Mouse (Mus musculus) MEL (cell line): Measurements from ENCODE around the gene Gm2174. TPM values are rescaled to one million over a fixed set of nuclear protein-coding genes. Genes with fewer than 3 reads are reported as not detected.

Source experiments
- DNase-seq: peaks from one replicate; pipeline ENCODE4 v3.0.0; 2011; ENCODE audit warnings: low read depth, low spot score
- H3K27ac ChIP-seq: 2 replicates; pipeline ENCODE4 v1.5.1; 2012; ENCODE audit warnings: low read depth, mild to moderate bottlenecking, control low read depth, low read length, moderate library complexity; ENCODE audit not compliant: control insufficient read depth
- H3K27me3 ChIP-seq, 2 experiments: fragments of 150-350 bp in 1 of 2; sonication (generic) in 1 of 2; 2 replicates each; pipeline ENCODE4 v1.6.1; 2012; ENCODE audit warnings: low read length in 2 of 2, mild to moderate bottlenecking in 2 of 2, improper control_type of control experiment in 1 of 2, moderate library complexity in 1 of 2; ENCODE audit not compliant: insufficient read depth in 2 of 2, control insufficient read depth in 1 of 2
- H3K36me3 ChIP-seq, 2 experiments: 2 replicates each; pipeline ENCODE4 v1.6.1; 2012 to 2014; ENCODE audit warnings: low read length in 2 of 2, improper control_type of control experiment in 1 of 2, inconsistent platforms in 1 of 2, mild to moderate bottlenecking in 1 of 2; ENCODE audit not compliant: insufficient read depth in 2 of 2, control insufficient read depth in 1 of 2
- H3K4me1 ChIP-seq, 2 experiments: fragments of 150-350 bp in 1 of 2; sonication (generic) in 1 of 2; 2 replicates each; pipeline ENCODE4 v1.6.1; 2012; ENCODE audit warnings: low read length in 2 of 2, improper control_type of control experiment in 1 of 2, mild to moderate bottlenecking in 1 of 2; ENCODE audit not compliant: insufficient read depth in 2 of 2, control insufficient read depth in 1 of 2
- H3K4me3 ChIP-seq, 2 experiments: fragments of 150-350 bp in 1 of 2; sonication (generic) in 1 of 2; 2 replicates each; pipeline ENCODE4 v1.5.1; 2012; ENCODE audit warnings: low read depth in 2 of 2, low read length in 2 of 2, mild to moderate bottlenecking in 2 of 2, moderate library complexity in 2 of 2, control low read depth in 1 of 2, improper control_type of control experiment in 1 of 2; ENCODE audit not compliant: control insufficient read depth in 1 of 2, insufficient read depth in 1 of 2
- H3K79me2 ChIP-seq: 2 replicates; pipeline ENCODE4 v1.6.1; 2012; ENCODE audit warnings: mild to moderate bottlenecking, low read length, moderate library complexity; ENCODE audit not compliant: control insufficient read depth, poor library complexity, insufficient read depth
- H3K9ac ChIP-seq: 2 replicates; pipeline ENCODE4 v1.6.1; 2012; ENCODE audit warnings: low read depth, mild to moderate bottlenecking, control low read depth, low read length, moderate library complexity; ENCODE audit not compliant: control insufficient read depth, poor library complexity, severe bottlenecking
- H3K9me3 ChIP-seq: fragments of 150-350 bp; sonication (generic); replicated peaks from 2 replicates; pipeline ENCODE4 v1.6.1; 2012; ENCODE audit warnings: mild to moderate bottlenecking, low read length, improper control_type of control experiment, moderate library complexity; ENCODE audit not compliant: insufficient read depth
- BHLHE40 ChIP-seq: IDR thresholded peaks from 2 replicates; pipeline ENCODE4 v1.6.1; 2012; ENCODE audit warnings: low read depth, mild to moderate bottlenecking, inconsistent platforms, low read length, improper control_type of control experiment, borderline replicate concordance
- CHD1 ChIP-seq: IDR thresholded peaks from 2 replicates; pipeline ENCODE4 v1.6.1; 2012; ENCODE audit warnings: low read depth, mild to moderate bottlenecking, inconsistent platforms, low read length, improper control_type of control experiment
- CHD2 ChIP-seq: IDR thresholded peaks from 2 replicates; pipeline ENCODE4 v1.6.1; 2011; ENCODE audit warnings: low read length, improper control_type of control experiment
- CTCF ChIP-seq, 3 experiments: IDR thresholded peaks in 2 of 3; conservative IDR thresholded peaks in 1 of 3; 2 replicates each; pipeline ENCODE4 v1.5.1; 2011 to 2012; ENCODE audit warnings: low read length in 3 of 3, low read depth in 2 of 3, mild to moderate bottlenecking in 2 of 3, improper control_type of control experiment in 1 of 3, inconsistent platforms in 1 of 3, mixed read lengths in 1 of 3, moderate library complexity in 1 of 3; ENCODE audit not compliant: control insufficient read depth in 1 of 3, insufficient read depth in 1 of 3, poor library complexity in 1 of 3, severe bottlenecking in 1 of 3
- E2F4 ChIP-seq: IDR thresholded peaks from 2 replicates; pipeline ENCODE4 v1.6.1; 2011; ENCODE audit warnings: low read depth, low read length, improper control_type of control experiment, borderline replicate concordance
- ELF1 ChIP-seq: IDR thresholded peaks from 2 replicates; pipeline ENCODE4 v1.6.1; 2014; ENCODE audit warnings: low read depth, mild to moderate bottlenecking, inconsistent platforms, low read length, improper control_type of control experiment, moderate library complexity
- ETS1 ChIP-seq: IDR thresholded peaks from 2 replicates; pipeline ENCODE4 v1.6.1; 2012; ENCODE audit warnings: low read depth, mild to moderate bottlenecking, inconsistent platforms, low read length, improper control_type of control experiment, moderate library complexity
- GABPA ChIP-seq: IDR thresholded peaks from 2 replicates; pipeline ENCODE4 v1.6.1; 2012; ENCODE audit warnings: low read depth, mild to moderate bottlenecking, inconsistent platforms, low read length, improper control_type of control experiment, moderate library complexity
- GATA1 ChIP-seq: IDR thresholded peaks from 2 replicates; pipeline ENCODE4 v1.6.1; 2011; ENCODE audit warnings: low read depth, low read length, improper control_type of control experiment
- HCFC1 ChIP-seq: IDR thresholded peaks from 2 replicates; pipeline ENCODE4 v1.6.1; 2012; ENCODE audit warnings: low read depth, mild to moderate bottlenecking, inconsistent platforms, low read length, improper control_type of control experiment, moderate library complexity
- JUND ChIP-seq: IDR thresholded peaks from 2 replicates; pipeline ENCODE4 v1.6.1; 2011; ENCODE audit warnings: low read depth, mild to moderate bottlenecking, improper control_type of control experiment, low read length
- MAFK ChIP-seq: IDR thresholded peaks from 2 replicates; pipeline ENCODE4 v1.6.1; 2011; ENCODE audit warnings: low read depth, mild to moderate bottlenecking, low read length, improper control_type of control experiment, borderline replicate concordance
- MAX ChIP-seq: IDR thresholded peaks from 2 replicates; pipeline ENCODE4 v1.6.1; 2011; ENCODE audit warnings: low read length, improper control_type of control experiment
- MAZ ChIP-seq: IDR thresholded peaks from 2 replicates; pipeline ENCODE4 v1.6.1; 2012; ENCODE audit warnings: low read depth, mild to moderate bottlenecking, inconsistent platforms, low read length, improper control_type of control experiment
- MEF2A ChIP-seq: IDR thresholded peaks from 2 replicates; pipeline ENCODE4 v1.6.1; 2014; ENCODE audit warnings: low read depth, mild to moderate bottlenecking, inconsistent platforms, low read length, improper control_type of control experiment; ENCODE audit not compliant: poor library complexity, insufficient replicate concordance, severe bottlenecking; ENCODE audit errors: extremely low read depth
- MXI1 ChIP-seq: IDR thresholded peaks from 2 replicates; pipeline ENCODE4 v1.6.1; 2011; ENCODE audit warnings: mild to moderate bottlenecking, low read depth, low read length, improper control_type of control experiment
- MYC ChIP-seq: IDR thresholded peaks from 2 replicates; pipeline ENCODE4 v1.6.1; 2011; ENCODE audit warnings: low read depth, mild to moderate bottlenecking, low read length, improper control_type of control experiment, moderate library complexity
- NELFE ChIP-seq: IDR thresholded peaks from 2 replicates; pipeline ENCODE4 v1.6.1; 2011; ENCODE audit warnings: low read depth, low read length, improper control_type of control experiment
- NRF1 ChIP-seq: IDR thresholded peaks from 2 replicates; pipeline ENCODE4 v1.6.1; 2014; ENCODE audit warnings: low read depth, mild to moderate bottlenecking, inconsistent platforms, low read length, improper control_type of control experiment, moderate library complexity; ENCODE audit not compliant: poor library complexity, insufficient read depth, severe bottlenecking
- POLR2A ChIP-seq, 2 experiments: IDR thresholded peaks; 2 replicates each; pipeline ENCODE4 v1.6.1; 2011 to 2012; ENCODE audit warnings: low read length in 2 of 2, mild to moderate bottlenecking in 2 of 2, control low read depth in 1 of 2, improper control_type of control experiment in 1 of 2, low read depth in 1 of 2, moderate library complexity in 1 of 2; ENCODE audit not compliant: control insufficient read depth in 1 of 2, insufficient read depth in 1 of 2, poor library complexity in 1 of 2
- POLR2AphosphoS2 ChIP-seq: IDR thresholded peaks from 2 replicates; pipeline ENCODE4 v1.6.1; 2011; ENCODE audit warnings: low read length, improper control_type of control experiment
- POLR2AphosphoS5 ChIP-seq: IDR thresholded peaks from 2 replicates; pipeline ENCODE4 v1.6.1; 2012; ENCODE audit warnings: low read depth, borderline replicate concordance, mild to moderate bottlenecking, inconsistent platforms, low read length, moderate library complexity, mixed read lengths
- RAD21 ChIP-seq: IDR thresholded peaks from 2 replicates; pipeline ENCODE4 v1.6.1; 2011; ENCODE audit warnings: mild to moderate bottlenecking, low read depth, low read length, improper control_type of control experiment
- RCOR1 ChIP-seq: IDR thresholded peaks from 2 replicates; pipeline ENCODE4 v1.6.1; 2012; ENCODE audit warnings: low read depth, mild to moderate bottlenecking, inconsistent platforms, low read length, improper control_type of control experiment
- SIN3A ChIP-seq: IDR thresholded peaks from 2 replicates; pipeline ENCODE4 v1.6.1; 2012; ENCODE audit warnings: low read length, improper control_type of control experiment, inconsistent platforms
- SMC3 ChIP-seq: IDR thresholded peaks from 2 replicates; pipeline ENCODE4 v1.6.1; 2011; ENCODE audit warnings: low read depth, low read length, improper control_type of control experiment
- TAL1 ChIP-seq: IDR thresholded peaks from 2 replicates; pipeline ENCODE4 v1.6.1; 2012; ENCODE audit warnings: mild to moderate bottlenecking, inconsistent platforms, low read length, moderate library complexity, mixed read lengths
- TCF12 ChIP-seq: IDR thresholded peaks from 2 replicates; pipeline ENCODE4 v1.6.1; 2014; ENCODE audit warnings: low read depth, mild to moderate bottlenecking, inconsistent platforms, low read length, improper control_type of control experiment, moderate library complexity
- UBTF ChIP-seq: IDR thresholded peaks from 2 replicates; pipeline ENCODE4 v1.6.1; 2012; ENCODE audit warnings: low read depth, mild to moderate bottlenecking, inconsistent platforms, low read length, improper control_type of control experiment, moderate library complexity, borderline replicate concordance; ENCODE audit not compliant: insufficient read depth
- USF1 ChIP-seq: IDR thresholded peaks from 2 replicates; pipeline ENCODE4 v1.6.1; 2014; ENCODE audit warnings: low read depth, mild to moderate bottlenecking, inconsistent platforms, low read length, improper control_type of control experiment, moderate library complexity
- USF2 ChIP-seq, 2 experiments: IDR thresholded peaks; 2 replicates each; pipeline ENCODE4 v1.6.1; 2011 to 2012; ENCODE audit warnings: improper control_type of control experiment in 2 of 2, low read length in 2 of 2, borderline replicate concordance in 1 of 2, inconsistent platforms in 1 of 2, low read depth in 1 of 2, mild to moderate bottlenecking in 1 of 2; ENCODE audit not compliant: insufficient read depth in 1 of 2
- ZC3H11A ChIP-seq: IDR thresholded peaks from 2 replicates; pipeline ENCODE4 v1.6.1; 2012; ENCODE audit warnings: low read depth, mild to moderate bottlenecking, inconsistent platforms, low read length, improper control_type of control experiment
- ZKSCAN1 ChIP-seq: IDR thresholded peaks from 2 replicates; pipeline ENCODE4 v1.6.1; 2012; ENCODE audit warnings: low read depth, mild to moderate bottlenecking, inconsistent platforms, low read length, improper control_type of control experiment, moderate library complexity
- ZMIZ1 ChIP-seq: IDR thresholded peaks from 2 replicates; pipeline ENCODE4 v1.6.1; 2012; ENCODE audit warnings: low read depth, mild to moderate bottlenecking, inconsistent platforms, low read length, improper control_type of control experiment, moderate library complexity
- ZNF384 ChIP-seq: IDR thresholded peaks from 2 replicates; pipeline ENCODE4 v1.6.1; 2012; ENCODE audit warnings: low read depth, mild to moderate bottlenecking, inconsistent platforms, low read length, improper control_type of control experiment
- polyA plus RNA-seq, 2 experiments: library from polyadenylated mRNA; stranded (reverse) in 1 of 2; unstranded in 1 of 2; fragments of >175 nt in 1 of 2; fragments of >200 nt in 1 of 2; gene quantifications; 2 replicates each; pipeline versions ENCODE4 v1.2.1 to v1.2.4; 2012; ENCODE audit warnings: low replicate concordance in 2 of 2, low read depth in 1 of 2; ENCODE audit not compliant: insufficient read length in 2 of 2, insufficient read depth in 1 of 2, missing spikeins in 1 of 2
- total RNA-seq: library from RNA; depleted of rRNA; stranded (reverse); fragments of 300-350 nt; gene quantifications from 2 replicates; pipeline ENCODE4 v1.2.3, GENCODE M21; 2012

Gene Gm2174
- total and polyA plus RNA-seq, 3 experiments = 2.5 TPM; not detected in 2

DNA sequence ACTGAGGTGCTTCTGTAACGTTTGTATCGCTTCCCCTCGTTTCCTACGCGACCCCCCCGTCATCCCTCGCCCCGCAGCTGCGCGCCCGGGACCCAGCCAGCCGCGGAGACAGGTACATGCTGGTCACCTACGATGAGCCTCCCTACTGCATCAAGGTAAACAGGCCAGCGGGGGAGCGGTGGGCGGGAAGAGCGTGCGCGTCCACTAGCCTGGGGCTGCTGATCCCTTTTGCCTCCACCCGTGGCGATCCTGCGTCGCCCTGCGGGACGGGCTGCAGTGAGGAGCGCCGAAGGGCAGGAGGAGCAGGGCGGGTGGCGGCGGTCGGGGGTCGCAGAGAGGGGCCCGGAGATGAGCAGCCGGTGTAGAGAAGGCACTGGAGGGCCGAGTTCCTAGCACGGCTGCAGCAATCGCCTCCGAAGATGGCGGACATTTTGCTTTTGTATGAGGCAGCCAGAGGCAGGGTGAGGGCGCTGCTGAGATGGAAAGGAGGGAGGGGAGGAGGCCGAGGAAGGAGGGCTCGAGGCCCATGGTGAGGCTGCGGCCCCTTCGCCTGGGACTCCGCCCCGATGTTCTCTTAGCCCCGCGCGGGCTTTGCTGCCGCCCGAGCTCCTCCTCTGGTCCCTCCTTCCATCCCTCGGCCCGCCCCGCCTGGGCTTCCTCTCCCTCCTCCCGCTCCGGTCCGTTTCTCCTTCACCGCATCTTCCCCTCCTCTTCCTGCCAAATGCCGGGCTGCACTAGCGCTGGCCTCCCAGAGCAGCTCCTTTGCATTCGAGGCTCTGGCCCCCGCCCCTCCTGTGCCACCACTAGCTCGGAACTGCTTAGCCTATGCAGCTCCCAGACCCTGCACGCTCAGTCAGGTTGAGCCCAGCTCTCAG lies 7.8 kb downstream of the Gm2174 start:
- peak overlapping the region; percentile 87 for H3K27ac ChIP-seq
- H3K9ac ChIP-seq = peak overlapping the region; percentile 88
- H3K79me2 ChIP-seq = peaks cover 3% of the 10 kb centered on the region; the same call in 1 of the 2 replicates
- peak; percentile 87 for DNase-seq
- H3K9me3 ChIP-seq = no peaks in the 10 kb centered on the region
- no peaks in the 10 kb centered on the region for H3K27me3 ChIP-seq
- peaks cover 4 to 5% of the 10 kb centered on the region in 2 experiments for H3K4me1 ChIP-seq
- peak overlapping the region; percentile 67 to 83 for H3K4me3 ChIP-seq
- peaks cover 0 to 29% of the 10 kb centered on the region in 2 experiments; a peak in 2 of 4 replicates for H3K36me3 ChIP-seq
- TF ChIP-seq CHD1 (no peak), NRF1 (peak; percentile 37; the same call in 1 of the 2 replicates), GABPA (no peak), GATA1 (no peak), MAFK (no peak), MEF2A (no peak), CHD2 (no peak), MAX (no peak), MAZ (peak; percentile 65; the same call in 1 of the 2 replicates), MXI1 (no peak), ZNF384 (no peak), ZKSCAN1 (no peak), UBTF (no peak), TCF12 (0 out of 2 replicates have a peak, but pooled peaks have one; percentile 8), CTCF (IDR thresholded peaks at IDR 0.05 in 2 of 3, conservative IDR thresholded peaks at IDR 0.05 in 1 of 3; ENCODE audit: control insufficient read depth in 1 of 3, insufficient read depth in 1 of 3, low read depth in 2 of 3, low read length in 3 of 3, poor library complexity in 1 of 3, severe bottlenecking in 1 of 3) (peak in 2 of 3 experiments; percentile 26 to 32; a peak in 3 of 6 replicates), POLR2AphosphoS5 (no peak), POLR2A (IDR thresholded peaks at IDR 0.05; ENCODE audit: control insufficient read depth in 1 of 2, insufficient read depth in 1 of 2, low read depth in 1 of 2, low read length in 2 of 2, poor library complexity in 1 of 2) (peak in 1 of 2 experiments; percentile 55; a peak in 1 of 4 replicates), NELFE (peak; percentile 30), ZMIZ1 (0 out of 2 replicates have a peak, but pooled peaks have one; percentile 1), TAL1 (no peak), POLR2AphosphoS2 (no peak), SIN3A (no peak; the same call in 1 of the 2 replicates), SMC3 (no peak), MYC (no peak), USF1 (no peak), E2F4 (no peak), BHLHE40 (no peak), RAD21 (no peak), ZC3H11A (no peak), RCOR1 (no peak), USF2 (IDR thresholded peaks at IDR 0.05; ENCODE audit: borderline replicate concordance in 1 of 2, insufficient read depth in 1 of 2, low read depth in 1 of 2, low read length in 2 of 2) (no peak), HCFC1 (no peak), JUND (no peak), ELF1 (no peak), ETS1 (no peak)
